Mouse (Mus musculus) T-helper 17 cell (primary cell): ENCODE measurements around the gene Cdhr3.
"Not testable (repeated sequence)": the region's sequence is repeated elsewhere in the genome, so short reads cannot be mapped to it uniquely, and the experiment has no call there.

Experiments used
- in situ Hi-C, 2 experiments: fragments of 300-600 bp; cut with MboI, MseI; formaldehyde crosslinking; loops; 1 replicate in 1 of 2; 2 replicates in 1 of 2; pipeline ENCODE4 v1.15.1; 2025; ENCODE audit warnings: high pct_unique_total_duplicates in 2 of 2

The Cdhr3 gene

GRCm38 (mm10) chr12:33084683-33085082 is 8.0 kb downstream of the Cdhr3 start:
- in situ Hi-C loops: no loop called here

GRCm38 (mm10) chr12:33083362-33083761 is 9.3 kb downstream of the Cdhr3 start:
- in situ Hi-C loops: no loop called here

GRCm38 (mm10) chr12:33076309-33076708 is 16.4 kb downstream of the Cdhr3 start:
- in situ Hi-C loops: no loop called here

GRCm38 (mm10) chr12:33071901-33072672 is 20.6 kb downstream of the Cdhr3 start:
- in situ Hi-C loops: no loop called here

GRCm38 (mm10) chr12:33068977-33069376 is 23.7 kb downstream of the Cdhr3 start:
- in situ Hi-C loops: no loop called here

GRCm38 (mm10) chr12:33066355-33066754 is 26.3 kb downstream of the Cdhr3 start:
- in situ Hi-C loops: no loop called here

GRCm38 (mm10) chr12:33065162-33065561 is 27.5 kb downstream of the Cdhr3 start:
- in situ Hi-C loops: no loop called here

GRCm38 (mm10) chr12:33064266-33064665 is 28.4 kb downstream of the Cdhr3 start:
- in situ Hi-C loops: no loop called here

GRCm38 (mm10) chr12:33063250-33063649 is 29.4 kb downstream of the Cdhr3 start:
- in situ Hi-C loops: no loop called here

GRCm38 (mm10) chr12:33062379-33062778 is 30.3 kb downstream of the Cdhr3 start:
- in situ Hi-C loops: not testable (repeated sequence)

GRCm38 (mm10) chr12:33061651-33062050 is 31.0 kb downstream of the Cdhr3 start:
- in situ Hi-C loops: no loop called here

GRCm38 (mm10) chr12:33057231-33058048 is 35.2 kb downstream of the Cdhr3 start:
- in situ Hi-C loops: no loop called here

GRCm38 (mm10) chr12:33056574-33056973 is 36.1 kb downstream of the Cdhr3 start:
- in situ Hi-C loops: no loop called here

- in situ Hi-C loops: no loop called here
Measured at GRCm38 (mm10) chr12:33056074-33056473, 36.6 kb downstream of the Cdhr3 start.

GRCm38 (mm10) chr12:33053746-33054145 is 38.9 kb downstream of the Cdhr3 start:
- in situ Hi-C loops: no loop called here

- in situ Hi-C loops: no loop called here
Measured at GRCm38 (mm10) chr12:33053311-33053710, 39.4 kb downstream of the Cdhr3 start.

- in situ Hi-C loops: no loop called here
Measured at GRCm38 (mm10) chr12:33048391-33048790, 44.3 kb downstream of the Cdhr3 start.

- in situ Hi-C loops: no loop called here
Measured at GRCm38 (mm10) chr12:33046434-33046833, 46.2 kb downstream of the Cdhr3 start.

- in situ Hi-C loops: no loop called here
Measured at GRCm38 (mm10) chr12:33045533-33046361, 46.9 kb downstream of the Cdhr3 start.

- in situ Hi-C loops: no loop called here
Measured at GRCm38 (mm10) chr12:33041476-33041875, 51.2 kb downstream of the Cdhr3 start.

- in situ Hi-C loops: no loop called here
Measured at GRCm38 (mm10) chr12:33040811-33041210, 51.9 kb downstream of the Cdhr3 start.

GRCm38 (mm10) chr12:33038676-33039075 is 54.0 kb downstream of the Cdhr3 start:
- in situ Hi-C loops: no loop called here
